Mouse (Mus musculus): ENCODE measurements around the gene Sv2c.
A peak's percentile ranks its signal among the peaks of the same experiment; 100 is the strongest.

DNA sequence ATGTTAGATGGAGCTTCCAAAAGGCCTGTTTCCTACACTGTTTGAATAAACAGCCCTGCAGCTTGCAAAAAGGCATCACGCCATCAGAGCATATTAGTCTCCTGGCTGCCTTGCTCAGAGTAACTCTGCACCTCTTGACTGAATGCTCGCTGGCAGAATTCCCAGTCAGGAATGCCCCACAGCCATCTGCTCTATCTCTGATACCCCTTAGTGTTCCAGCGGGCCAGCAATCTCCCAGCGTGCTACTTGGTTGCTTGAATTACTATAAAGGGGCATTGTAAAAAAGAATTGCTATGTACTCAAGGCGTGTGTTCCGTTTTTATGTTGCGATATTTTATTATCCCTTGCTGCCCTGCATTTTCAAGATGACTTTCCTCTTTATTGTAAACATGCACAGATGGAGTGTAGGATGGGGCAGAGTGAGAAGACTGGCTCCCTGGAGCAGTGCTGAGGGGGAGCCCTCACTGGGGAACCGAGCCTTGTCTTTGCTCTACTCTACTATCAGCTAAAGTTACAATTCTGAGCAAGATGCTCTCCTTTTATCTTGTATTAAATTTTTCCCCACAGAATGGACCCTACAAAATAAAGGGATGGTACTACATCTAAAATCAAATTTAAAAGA, 43.3 kb upstream of the Sv2c start:
- TF ChIP-seq CTCF (IDR thresholded peaks at IDR 0.05; ENCODE audit: low read depth): no peak
- TF ChIP-seq EP300 (IDR thresholded peaks at IDR 0.05; ENCODE audit: low read depth): peak; percentile 56; the same call in 1 of the 2 replicates
